Mouse (Mus musculus): Measurements from ENCODE around the gene Ndufs6. TPM values are rescaled to one million over a fixed set of nuclear protein-coding genes. Genes with fewer than 3 reads are reported as not detected.

Ndufs6 gene
- 254 TPM for polyA plus RNA-seq (2012; fragmentation: generic; extraction: Trizol)

- Histone ChIP-seq H3K36me3 (ENCODE audit: control insufficient read depth, insufficient read depth) (peaks cover 21% of the 10 kb centered on the region), H3K79me2 (ENCODE audit: control insufficient read depth, insufficient read depth) (peaks cover 14% of the 10 kb centered on the region), H3K4me2 (ENCODE audit: low read depth) (peak within 1 kb of the TSS; percentile 96), H3K27me3 (ENCODE audit: control insufficient read depth, insufficient read depth, insufficient read length) (no peaks in the 10 kb centered on the region), H3ac (ENCODE audit: control insufficient read depth, insufficient read length) (peak within 1 kb of the TSS; percentile 52), H3K4me3 (peak within 1 kb of the TSS; percentile 86)
- no peak for TF ChIP-seq MAX (IDR thresholded peaks at IDR 0.05; ENCODE audit: low read depth)
- TF ChIP-seq REST (IDR thresholded peaks at IDR 0.05; ENCODE audit: insufficient read depth, insufficient read length) = no peak
- peak; percentile 90 for TF ChIP-seq POLR2A (IDR thresholded peaks at IDR 0.05; ENCODE audit: insufficient read length, low read depth)
- TF ChIP-seq TCF3 (IDR thresholded peaks at IDR 0.05; ENCODE audit: insufficient read length, low read depth) = no peak
- no peak for TF ChIP-seq E2F4 (IDR thresholded peaks at IDR 0.05; ENCODE audit: insufficient read depth)
- peak in 2 of 3 experiments; percentile 47 to 50 for TF ChIP-seq MYOG (IDR thresholded peaks at IDR 0.05; ENCODE audit: control insufficient read depth in 1 of 3, insufficient read depth in 1 of 3, insufficient read length in 2 of 3, low read depth in 2 of 3)
- peak in 1 of 3 experiments; percentile 36 for TF ChIP-seq MYOD1 (IDR thresholded peaks at IDR 0.05; ENCODE audit: control insufficient read depth in 1 of 3, insufficient read length in 2 of 3, low read depth in 2 of 3)
- no peak for TF ChIP-seq USF1 (IDR thresholded peaks at IDR 0.05; ENCODE audit: low read depth)
- TF ChIP-seq POLR2AphosphoS2 (IDR thresholded peaks at IDR 0.05; ENCODE audit: insufficient read length, low read depth) = no peak
- TF ChIP-seq CEBPB (IDR thresholded peaks at IDR 0.05; ENCODE audit: insufficient read depth, poor library complexity, severe bottlenecking) = no peak
- no peak for TF ChIP-seq TCF12 (IDR thresholded peaks at IDR 0.05; ENCODE audit: insufficient read depth, poor library complexity, severe bottlenecking)
- TF ChIP-seq SRF (IDR thresholded peaks at IDR 0.05; ENCODE audit: control insufficient read depth, insufficient read length, low read depth) = no peak
Measured at GRCm38 (mm10) chr13:73327827-73328698, at the start of gene Ndufs6, which contains the start of gene Mrpl36. Ndufs6 (minus strand) TSS chr13:73328542. Mrpl36 (plus strand) TSS chr13:73328513.

DNA sequence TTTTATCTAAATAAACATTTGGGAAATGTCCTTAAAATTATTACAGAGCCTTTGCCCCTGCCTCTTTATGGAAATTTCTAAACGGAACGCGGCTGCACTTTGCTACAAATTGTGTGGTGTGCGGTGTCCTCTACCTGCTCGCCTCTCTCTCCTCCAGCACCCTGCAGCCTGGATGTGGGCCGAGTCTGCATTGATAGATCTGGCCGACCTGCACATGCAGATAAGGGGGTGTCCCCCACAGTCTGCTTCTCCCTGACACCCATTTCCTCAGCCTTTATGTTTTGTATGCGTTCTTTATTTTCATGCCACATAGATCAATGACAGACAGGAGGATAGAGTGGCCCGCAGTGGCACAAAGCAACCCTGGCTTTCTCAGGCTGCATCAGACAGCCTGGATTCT is 49.3 kb upstream of the Ndufs6 start:
- Histone ChIP-seq H3ac (ENCODE audit: control insufficient read depth, insufficient read length) (no peak overlapping the region), H3K36me3 (ENCODE audit: control insufficient read depth, insufficient read depth) (no peaks in the 10 kb centered on the region), H3K4me2 (ENCODE audit: low read depth) (no peak overlapping the region), H3K79me2 (ENCODE audit: control insufficient read depth, insufficient read depth) (no peaks in the 10 kb centered on the region), H3K4me3 (no peak overlapping the region), H3K27me3 (ENCODE audit: control insufficient read depth, insufficient read depth, insufficient read length) (peaks cover 14% of the 10 kb centered on the region)
- no peak for TF ChIP-seq SRF (IDR thresholded peaks at IDR 0.05; ENCODE audit: control insufficient read depth, insufficient read length, low read depth)

- no peak for TF ChIP-seq SRF (IDR thresholded peaks at IDR 0.05; ENCODE audit: control insufficient read depth, insufficient read length, low read depth)
- no peak for TF ChIP-seq MYOG (IDR thresholded peaks at IDR 0.05; ENCODE audit: control insufficient read depth in 1 of 3, insufficient read depth in 1 of 3, insufficient read length in 2 of 3, low read depth in 2 of 3)
- TF ChIP-seq E2F4 (IDR thresholded peaks at IDR 0.05; ENCODE audit: insufficient read depth) = no peak
- TF ChIP-seq MAX (IDR thresholded peaks at IDR 0.05; ENCODE audit: low read depth) = no peak
- TF ChIP-seq TCF12 (IDR thresholded peaks at IDR 0.05; ENCODE audit: insufficient read depth, poor library complexity, severe bottlenecking) = no peak
- TF ChIP-seq POLR2AphosphoS2 (IDR thresholded peaks at IDR 0.05; ENCODE audit: insufficient read length, low read depth) = no peak
- no peak for TF ChIP-seq USF1 (IDR thresholded peaks at IDR 0.05; ENCODE audit: low read depth)
- TF ChIP-seq CEBPB (IDR thresholded peaks at IDR 0.05; ENCODE audit: insufficient read depth, poor library complexity, severe bottlenecking) = no peak
- TF ChIP-seq REST (IDR thresholded peaks at IDR 0.05; ENCODE audit: insufficient read depth, insufficient read length) = no peak
- no peak for TF ChIP-seq MYOD1 (IDR thresholded peaks at IDR 0.05; ENCODE audit: control insufficient read depth in 1 of 3, insufficient read length in 2 of 3, low read depth in 2 of 3)
- TF ChIP-seq POLR2A (IDR thresholded peaks at IDR 0.05; ENCODE audit: insufficient read length, low read depth) = no peak
- no peaks in the 10 kb centered on the region for H3K79me2 ChIP-seq (ENCODE audit: control insufficient read depth, insufficient read depth)
- H3K4me3 ChIP-seq = no peak overlapping the region
- no peak overlapping the region for H3K4me2 ChIP-seq (ENCODE audit: low read depth)
- peaks cover 9% of the 10 kb centered on the region for H3K27me3 ChIP-seq (ENCODE audit: control insufficient read depth, insufficient read depth, insufficient read length)
- no peaks in the 10 kb centered on the region for H3K36me3 ChIP-seq (ENCODE audit: control insufficient read depth, insufficient read depth)
- no peak overlapping the region for H3ac ChIP-seq (ENCODE audit: control insufficient read depth, insufficient read length)
Measured at GRCm38 (mm10) chr13:73374612-73375011, 46.3 kb upstream of the Ndufs6 start.

DNA sequence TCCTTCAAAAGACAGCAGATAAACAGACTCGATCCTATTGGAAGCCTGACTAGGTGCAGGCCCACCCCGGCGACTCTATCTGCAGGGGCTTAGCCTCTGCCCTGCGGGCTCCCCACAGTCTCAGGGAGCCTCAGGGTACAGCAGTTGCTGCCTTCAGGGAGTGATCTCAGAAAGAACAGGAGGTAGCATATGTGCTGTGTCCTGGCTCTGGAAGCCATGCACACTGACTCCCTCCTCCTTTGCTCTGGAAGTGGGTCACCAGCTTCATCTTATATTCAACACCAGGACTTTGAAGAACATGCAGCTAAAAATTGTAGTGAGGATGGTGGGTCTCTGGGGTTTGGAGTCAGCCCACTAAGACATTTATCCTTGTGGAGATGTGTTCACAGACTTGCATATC is 45.0 kb upstream of the Ndufs6 start:
- Histone ChIP-seq H3K4me3 (no peak overlapping the region), H3K36me3 (ENCODE audit: control insufficient read depth, insufficient read depth) (no peaks in the 10 kb centered on the region), H3K27me3 (ENCODE audit: control insufficient read depth, insufficient read depth, insufficient read length) (peaks cover 5% of the 10 kb centered on the region), H3K4me2 (ENCODE audit: low read depth) (no peak overlapping the region), H3K79me2 (ENCODE audit: control insufficient read depth, insufficient read depth) (no peaks in the 10 kb centered on the region), H3ac (ENCODE audit: control insufficient read depth, insufficient read length) (no peak overlapping the region)
- TF ChIP-seq SRF (IDR thresholded peaks at IDR 0.05; ENCODE audit: control insufficient read depth, insufficient read length, low read depth) = no peak
- TF ChIP-seq MAX (IDR thresholded peaks at IDR 0.05; ENCODE audit: low read depth) = no peak
- TF ChIP-seq CEBPB (IDR thresholded peaks at IDR 0.05; ENCODE audit: insufficient read depth, poor library complexity, severe bottlenecking) = no peak
- TF ChIP-seq MYOD1 (IDR thresholded peaks at IDR 0.05; ENCODE audit: control insufficient read depth in 1 of 3, insufficient read length in 2 of 3, low read depth in 2 of 3) = no peak
- no peak for TF ChIP-seq E2F4 (IDR thresholded peaks at IDR 0.05; ENCODE audit: insufficient read depth)
- no peak for TF ChIP-seq REST (IDR thresholded peaks at IDR 0.05; ENCODE audit: insufficient read depth, insufficient read length)
- TF ChIP-seq POLR2A (IDR thresholded peaks at IDR 0.05; ENCODE audit: insufficient read length, low read depth) = no peak
- no peak for TF ChIP-seq TCF12 (IDR thresholded peaks at IDR 0.05; ENCODE audit: insufficient read depth, poor library complexity, severe bottlenecking)

DNA sequence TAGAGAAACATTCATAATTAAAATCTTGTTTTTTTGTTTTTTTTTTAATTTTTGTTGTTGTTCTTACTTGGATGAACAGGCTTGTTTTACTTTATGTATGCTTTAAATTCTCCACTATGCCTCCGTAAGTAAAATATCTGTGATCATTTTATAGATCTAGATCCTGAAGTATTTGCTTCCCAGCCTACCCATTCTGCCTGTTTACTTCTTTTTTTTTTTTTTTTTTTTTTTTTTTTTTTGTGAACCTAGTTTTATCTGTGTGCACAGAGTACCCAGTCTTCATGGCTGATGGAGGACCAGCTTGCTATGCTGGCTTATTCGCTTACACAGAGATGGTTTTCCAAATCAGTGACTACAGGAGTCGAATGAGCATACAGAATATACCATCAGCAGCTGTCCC is 28.8 kb upstream of the Ndufs6 start:
- no peak overlapping the region for H3K4me3 ChIP-seq
- no peaks in the 10 kb centered on the region for H3K36me3 ChIP-seq (ENCODE audit: control insufficient read depth, insufficient read depth)
- H3K27me3 ChIP-seq (ENCODE audit: control insufficient read depth, insufficient read depth, insufficient read length) = peaks cover 5% of the 10 kb centered on the region
- no peaks in the 10 kb centered on the region for H3K79me2 ChIP-seq (ENCODE audit: control insufficient read depth, insufficient read depth)
- no peak overlapping the region for H3K4me2 ChIP-seq (ENCODE audit: low read depth)
- no peak overlapping the region for H3ac ChIP-seq (ENCODE audit: control insufficient read depth, insufficient read length)
- TF ChIP-seq POLR2AphosphoS2 (IDR thresholded peaks at IDR 0.05; ENCODE audit: insufficient read length, low read depth) (no peak), SRF (IDR thresholded peaks at IDR 0.05; ENCODE audit: control insufficient read depth, insufficient read length, low read depth) (no peak)
